Mouse (Mus musculus) adrenal gland, adult 2 months (tissue): ENCODE measurements at regions not wholly inside any gene's neighbourhood (a gene's known extent, or its start where the extent isn't known, plus 50 kb on each side); places are given as distances from the start of the nearest gene placed in this dataset.
A peak's percentile ranks its signal among the peaks of the same experiment; 100 is the strongest.

Experiments used
- DNase-seq: peaks from one replicate; pipeline ENCODE4 v3.0.0; 2021

DNA sequence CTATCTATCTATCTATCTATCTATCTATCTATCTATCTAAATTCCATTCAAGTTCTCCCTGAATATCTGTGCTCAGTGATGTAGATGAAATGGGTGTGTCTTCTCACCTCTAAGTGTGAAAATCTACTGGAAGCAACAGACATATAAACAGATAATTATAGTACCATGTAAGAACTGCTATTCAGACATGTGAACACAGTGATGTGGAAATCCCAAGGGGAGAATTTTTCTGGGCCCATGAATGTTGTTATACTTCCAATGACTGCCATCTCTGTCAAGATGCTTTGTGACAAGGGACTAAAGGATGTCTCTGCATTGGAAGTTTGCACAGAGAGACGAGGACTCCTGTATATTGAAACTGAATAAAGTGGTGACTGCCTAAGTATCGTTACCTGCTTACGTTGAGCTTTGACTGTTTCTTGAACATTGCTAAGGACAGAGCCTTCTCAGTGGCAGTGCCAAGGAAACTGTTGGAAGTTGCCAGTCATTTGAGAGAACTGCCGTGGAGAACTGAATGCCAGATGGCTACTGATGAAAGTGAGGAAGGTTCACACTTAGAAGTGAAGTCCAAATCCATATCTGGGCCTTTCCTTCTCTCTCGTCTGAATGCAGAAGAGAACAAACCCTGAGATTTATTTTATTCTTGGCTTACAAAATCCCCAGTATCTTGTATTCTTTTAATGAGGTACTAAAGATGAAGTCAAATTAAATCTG lies 175.0 kb upstream of the Cd180 start:
- no peak for DNase-seq

DNA sequence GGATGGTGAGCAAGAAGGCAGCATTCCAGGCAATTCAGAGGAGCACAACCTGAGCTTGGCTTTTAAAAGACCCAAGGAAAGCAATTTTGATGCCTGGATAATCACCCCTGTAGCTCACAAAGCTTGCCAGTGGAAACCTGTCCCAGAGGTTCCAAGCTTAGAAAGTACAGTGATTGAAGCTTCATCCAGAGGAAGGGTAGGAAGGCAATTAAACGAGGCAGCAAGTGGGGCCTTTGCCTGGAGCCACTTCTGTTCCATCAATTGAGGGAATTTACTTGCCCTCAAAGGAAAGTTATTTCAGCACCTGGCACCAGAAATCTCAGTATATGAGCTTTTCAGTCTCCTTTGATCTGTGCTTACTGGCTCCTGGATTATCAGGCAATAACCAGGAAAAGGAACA lies 171.9 kb upstream of the Cd180 start:
- DNase-seq = no peak

DNA sequence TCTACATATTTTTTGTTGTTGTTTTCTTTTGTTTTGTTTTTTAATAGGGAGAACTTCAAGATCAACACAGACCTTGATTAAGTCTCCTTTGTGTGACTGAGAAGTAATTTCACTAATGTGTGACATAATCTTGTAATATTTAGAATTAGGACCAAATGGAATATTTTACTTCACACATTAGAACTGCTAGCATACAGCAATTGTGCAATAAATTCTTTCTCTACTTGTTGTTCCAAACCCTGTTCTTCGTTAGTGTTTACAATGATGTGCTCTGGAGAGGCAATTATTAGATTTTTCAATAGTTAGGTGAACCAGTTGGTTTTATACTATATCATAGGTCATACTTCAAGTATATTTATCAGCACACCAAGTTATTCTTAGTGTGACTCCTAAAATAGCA lies 171.3 kb upstream of the Cd180 start:
- no peak for DNase-seq

DNA sequence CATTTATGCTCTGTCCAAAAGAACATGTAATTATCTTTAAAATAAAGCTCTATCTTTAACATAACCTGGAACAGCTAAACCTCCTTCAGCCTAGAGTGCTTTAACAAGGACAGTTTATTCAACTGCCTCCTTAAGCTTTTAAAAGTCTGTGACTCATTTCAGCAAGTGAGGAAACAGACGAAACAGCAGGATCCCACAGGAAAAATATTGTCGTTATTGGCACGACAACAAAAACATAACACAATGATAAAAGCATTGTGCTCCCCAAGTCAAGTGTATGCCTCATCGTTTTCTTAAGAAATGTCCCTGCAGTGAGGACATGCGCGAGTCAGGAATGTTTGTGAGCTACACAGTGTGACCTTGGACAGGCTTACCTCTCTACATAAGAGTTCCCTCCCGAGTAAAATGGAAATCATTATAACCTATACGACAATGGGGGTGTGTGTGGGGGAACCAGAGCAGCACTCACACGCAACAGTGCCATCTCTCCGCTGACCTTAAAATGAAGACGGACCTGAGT lies 166.7 kb upstream of the Cd180 start:
- no peak for DNase-seq

DNA sequence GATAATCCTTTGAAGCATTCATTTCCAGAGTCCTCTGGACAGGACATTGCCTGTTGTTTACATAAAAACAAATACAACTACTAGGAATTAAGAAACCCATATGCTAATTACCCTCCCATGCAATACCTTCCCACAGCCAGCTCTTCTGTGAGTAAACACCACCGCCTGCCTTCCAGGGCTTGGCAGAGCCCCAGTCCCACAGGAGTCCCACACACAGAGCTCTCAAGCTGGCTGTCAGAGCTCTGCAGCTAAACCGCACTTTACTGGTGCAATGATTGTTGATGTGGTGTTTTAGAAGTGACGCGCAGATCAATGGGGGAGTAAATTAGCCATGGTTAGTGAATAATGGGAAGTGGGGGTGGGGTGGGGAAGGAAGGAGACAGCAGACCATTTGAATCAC lies 159.6 kb upstream of the Cd180 start:
- DNase-seq = no peak

DNA sequence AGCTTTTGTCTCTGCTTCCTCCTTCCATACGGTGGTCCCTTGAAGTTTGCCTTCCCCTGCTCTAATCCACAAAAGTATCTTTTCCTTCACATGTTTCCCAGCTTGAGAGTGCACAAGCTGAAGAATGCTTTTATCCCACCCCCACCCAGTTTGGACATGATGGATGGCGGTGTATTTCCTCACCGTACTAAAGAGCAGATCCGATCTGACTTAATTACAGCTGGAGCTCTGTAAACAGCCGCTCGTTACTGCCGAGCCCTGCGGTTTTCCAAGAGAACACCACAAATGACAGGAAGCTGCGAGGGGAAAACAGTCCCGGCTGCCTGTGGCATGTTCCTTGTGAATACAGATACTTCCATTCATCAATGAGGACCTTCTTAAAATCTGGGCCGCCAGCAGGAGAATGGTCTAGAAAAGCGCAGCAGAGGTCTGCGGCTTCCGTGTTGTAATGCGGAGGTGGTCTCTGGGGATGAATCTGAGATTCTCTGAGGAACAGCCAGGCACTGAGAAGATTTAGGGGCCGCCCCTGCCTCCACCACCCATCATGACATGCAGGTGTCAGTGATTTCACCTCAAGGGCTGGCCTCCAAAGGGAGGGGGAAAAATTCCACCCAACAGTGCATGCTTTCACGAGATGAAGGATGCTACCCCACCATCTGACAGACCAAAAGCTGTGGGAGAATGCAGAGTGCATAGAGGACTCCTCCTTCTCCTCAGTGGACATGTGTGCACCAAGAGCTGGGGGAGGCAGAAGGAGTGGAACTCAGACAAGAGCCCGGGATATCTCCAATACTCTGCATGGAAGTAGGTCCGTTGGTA lies 155.7 kb upstream of the Cd180 start:
- peak; percentile 13 for DNase-seq

DNA sequence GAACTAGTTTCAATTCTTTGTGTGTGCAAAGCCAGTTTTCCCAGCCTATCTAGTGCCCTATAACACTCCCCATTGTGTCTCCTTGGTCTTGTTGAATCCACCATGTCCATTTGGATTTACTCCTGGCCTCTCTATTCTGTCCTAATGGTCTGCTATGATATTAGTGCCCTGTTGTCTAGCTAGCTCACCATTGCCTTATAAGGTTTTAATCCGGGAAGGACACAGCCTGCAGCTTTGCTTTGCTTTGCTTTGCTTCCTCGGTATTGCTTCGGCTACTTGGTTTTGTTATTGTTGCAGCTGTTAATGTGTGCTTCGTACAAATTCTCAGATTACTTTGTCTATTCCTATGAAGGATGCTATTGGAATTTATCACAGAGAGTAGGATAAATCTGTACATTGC lies 152.9 kb upstream of the Cd180 start:
- no peak for DNase-seq

- no peak for DNase-seq
These were observed 148.8 kb upstream of the Cd180 start for GRCm38 (mm10) chr13:102544359-102545165.

- DNase-seq = peak; percentile 8
These were observed 147.3 kb upstream of the Cd180 start for GRCm38 (mm10) chr13:102545845-102546615.

- no peak for DNase-seq
These were observed 145.1 kb upstream of the Cd180 start for GRCm38 (mm10) chr13:102548252-102548651.

- no peak for DNase-seq
These were observed 126.3 kb upstream of the Cd180 start for GRCm38 (mm10) chr13:102566846-102567572.

GRCm38 (mm10) chr13:102569580-102569979 lies 123.8 kb upstream of the Cd180 start:
- no peak for DNase-seq

- DNase-seq = no peak
These were observed 123.1 kb upstream of the Cd180 start for GRCm38 (mm10) chr13:102570286-102570685.

GRCm38 (mm10) chr13:102573286-102573921 lies 120.0 kb upstream of the Cd180 start:
- peak; percentile 75 for DNase-seq

GRCm38 (mm10) chr13:102576871-102577662 lies 116.3 kb upstream of the Cd180 start:
- DNase-seq = no peak

- peak; percentile 54 for DNase-seq
These were observed 114.5 kb upstream of the Cd180 start for GRCm38 (mm10) chr13:102578811-102579210.

GRCm38 (mm10) chr13:102579638-102580037 lies 113.7 kb upstream of the Cd180 start:
- DNase-seq = no peak

DNA sequence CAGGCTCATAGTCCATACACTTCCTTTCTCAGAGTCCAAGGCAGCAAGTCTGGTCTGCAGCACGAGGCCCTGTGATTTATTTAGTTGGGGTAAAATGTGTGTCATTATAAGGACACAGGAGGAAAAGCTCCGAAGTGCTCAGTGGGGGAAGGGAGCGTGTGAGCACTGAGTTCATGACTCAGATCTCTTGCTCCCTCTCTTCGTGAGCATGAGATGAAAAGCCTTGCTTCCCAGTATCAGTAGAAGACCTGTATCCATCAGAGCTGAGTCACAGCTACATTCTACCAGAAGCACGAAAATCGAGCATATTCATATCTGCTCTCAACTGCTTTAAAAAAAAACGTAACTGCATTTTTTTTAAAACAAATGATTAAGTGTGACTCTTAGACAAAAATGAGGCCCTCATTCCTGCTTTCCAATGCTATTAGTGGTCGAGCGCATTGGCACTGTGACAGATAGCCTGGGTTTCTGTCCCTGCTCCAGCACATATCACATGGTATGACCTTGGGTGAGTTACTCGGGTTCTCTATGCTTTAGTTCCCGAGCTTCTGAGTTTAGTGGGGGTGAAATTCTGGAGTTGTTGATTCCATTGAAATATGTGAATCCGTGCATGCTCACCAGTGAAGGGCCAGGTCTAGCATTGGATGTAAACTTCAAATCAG lies 109.2 kb upstream of the Cd180 start:
- peak; percentile 38 for DNase-seq

DNA sequence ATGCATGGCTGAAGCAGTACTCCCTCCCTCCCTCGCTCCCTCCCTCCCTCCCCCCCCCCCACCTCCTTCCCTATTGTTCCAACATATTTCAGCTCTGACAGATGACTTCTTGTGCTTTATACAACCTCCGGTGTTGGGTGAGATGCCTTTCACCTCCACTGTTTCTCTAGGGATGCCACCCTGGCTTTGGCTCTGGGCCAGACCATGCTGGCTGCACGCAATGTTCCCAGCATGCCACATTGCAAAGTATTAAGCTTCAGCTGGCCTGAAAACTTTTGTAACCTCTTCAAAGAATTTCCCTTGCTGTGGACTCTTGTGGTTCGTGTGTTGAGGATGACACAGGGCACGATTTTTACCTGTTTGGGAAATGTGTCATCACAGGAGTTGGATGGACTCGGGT lies 107.1 kb upstream of the Cd180 start:
- no peak for DNase-seq
